Mouse (Mus musculus): ENCODE measurements at regions not wholly inside any gene's neighbourhood (a gene's known extent, or its start where the extent isn't known, plus 50 kb on each side); places are given as distances from the start of the nearest gene placed in this dataset.
A peak's percentile ranks its signal among the peaks of the same experiment; 100 is the strongest.

- no peak for ATAC-seq
These were observed 209.7 kb downstream of the Cd47 start for GRCm38 (mm10) chr16:50010074-50010473.

GRCm38 (mm10) chr16:50010532-50010971, 210.2 kb downstream of the Cd47 start:
- ATAC-seq = no peak

GRCm38 (mm10) chr16:50023885-50024284, 223.6 kb downstream of the Cd47 start:
- ATAC-seq = no peak

GRCm38 (mm10) chr16:50026100-50026884, 226.0 kb downstream of the Cd47 start:
- no peak for ATAC-seq

GRCm38 (mm10) chr16:50027189-50027588, 226.9 kb downstream of the Cd47 start:
- ATAC-seq = no peak

- ATAC-seq = no peak
These were observed 229.4 kb downstream of the Cd47 start for GRCm38 (mm10) chr16:50029711-50030110.

GRCm38 (mm10) chr16:50030355-50030754, 230.0 kb downstream of the Cd47 start:
- ATAC-seq = peak; percentile 36

GRCm38 (mm10) chr16:50030905-50031369, 230.6 kb downstream of the Cd47 start:
- peak; percentile 33 for ATAC-seq

GRCm38 (mm10) chr16:50032798-50033197, 232.5 kb downstream of the Cd47 start:
- no peak for ATAC-seq

GRCm38 (mm10) chr16:50036296-50036734, 236.0 kb downstream of the Cd47 start:
- ATAC-seq = no peak

GRCm38 (mm10) chr16:50044103-50044502, 243.8 kb downstream of the Cd47 start:
- ATAC-seq = no peak

- peak; percentile 92 for ATAC-seq
These were observed 245.5 kb downstream of the Cd47 start for GRCm38 (mm10) chr16:50045552-50046547.

- ATAC-seq = no peak
These were observed 263.2 kb downstream of the Cd47 start for GRCm38 (mm10) chr16:50063540-50063939.

GRCm38 (mm10) chr16:50065336-50066082, 265.2 kb downstream of the Cd47 start:
- ATAC-seq = no peak

GRCm38 (mm10) chr16:50069033-50069432, 268.7 kb downstream of the Cd47 start:
- peak; percentile 64 for ATAC-seq

- ATAC-seq = peak; percentile 7
These were observed 270.4 kb downstream of the Cd47 start for GRCm38 (mm10) chr16:50070728-50071127.

- ATAC-seq = no peak
These were observed 272.6 kb downstream of the Cd47 start for GRCm38 (mm10) chr16:50072853-50073360.

- peak; percentile 67 for ATAC-seq
These were observed 273.6 kb downstream of the Cd47 start for GRCm38 (mm10) chr16:50073979-50074378.

- no peak for ATAC-seq
These were observed 275.3 kb downstream of the Cd47 start for GRCm38 (mm10) chr16:50075641-50076040.

- ATAC-seq = no peak
These were observed 281.2 kb downstream of the Cd47 start for GRCm38 (mm10) chr16:50081511-50081910.

GRCm38 (mm10) chr16:50092318-50092717, 292.0 kb downstream of the Cd47 start:
- ATAC-seq = no peak

GRCm38 (mm10) chr16:50092780-50093179, 292.4 kb downstream of the Cd47 start:
- ATAC-seq = no peak
